Mouse (Mus musculus) adrenal gland, postnatal 4 days (tissue): ENCODE measurements around the gene Ifnab. TPM values are rescaled to one million over a fixed set of nuclear protein-coding genes. Genes with fewer than 3 reads are reported as not detected.

Source experiments
- DNase-seq, 2 experiments: peaks; one replicate each; pipeline ENCODE4 v3.0.0; 2021 to 2022; ENCODE audit warnings: low spot score in 2 of 2, mixed read lengths in 2 of 2
- total RNA-seq, 2 experiments: library from RNA; stranded (reverse); gene quantifications; 2 replicates each; pipeline ENCODE4 v1.2.3; 2021

Gene Ifnab
- total RNA-seq, 2 experiments from 2014 or later, result not detected

DNA sequence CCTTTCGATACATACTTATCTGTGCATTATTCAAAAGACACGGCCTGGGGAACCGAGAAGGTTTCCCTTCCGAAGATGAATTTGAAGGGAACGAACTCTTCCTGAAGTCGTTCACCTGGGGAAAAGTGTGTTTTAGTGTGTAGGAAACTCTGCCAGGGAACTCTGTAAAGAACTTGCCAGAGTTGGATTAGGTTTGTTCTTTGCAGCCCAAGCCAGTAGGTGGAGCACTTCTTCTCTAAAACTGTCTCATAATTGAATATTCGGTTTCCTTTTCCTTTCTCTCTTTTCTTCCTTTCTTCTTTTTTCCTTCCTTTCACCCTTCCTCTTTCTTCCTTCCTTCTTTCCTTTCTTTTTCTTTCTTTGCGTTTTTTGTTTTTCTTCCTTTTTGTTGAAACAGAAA, 10.8 kb downstream of the Ifnab start:
- no peak for DNase-seq

DNA sequence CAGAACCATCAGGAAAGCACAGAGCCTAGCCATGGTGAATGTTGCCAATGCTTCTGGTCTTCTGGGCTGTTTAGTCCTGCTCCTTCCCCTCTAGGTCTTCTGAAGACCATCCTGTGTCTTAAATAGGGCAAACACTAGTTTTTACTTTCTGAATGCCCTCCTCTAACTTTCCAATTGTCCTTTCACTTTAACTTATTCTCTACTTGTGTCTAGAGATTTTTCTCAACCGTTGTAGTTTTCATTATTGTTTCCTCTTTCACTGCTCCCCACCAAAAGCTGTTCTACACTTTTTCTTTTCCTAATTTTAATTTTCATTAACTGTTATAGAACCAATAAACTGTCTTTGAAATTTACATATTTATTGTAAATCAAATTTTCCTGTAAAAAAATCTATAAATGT, 14.3 kb downstream of the Ifnab start, which contains the start of gene Ifna16:
Ifna16 (minus strand) TSS at position 101 of the 400 bp plus-strand sequence.
- no peak for DNase-seq

DNA sequence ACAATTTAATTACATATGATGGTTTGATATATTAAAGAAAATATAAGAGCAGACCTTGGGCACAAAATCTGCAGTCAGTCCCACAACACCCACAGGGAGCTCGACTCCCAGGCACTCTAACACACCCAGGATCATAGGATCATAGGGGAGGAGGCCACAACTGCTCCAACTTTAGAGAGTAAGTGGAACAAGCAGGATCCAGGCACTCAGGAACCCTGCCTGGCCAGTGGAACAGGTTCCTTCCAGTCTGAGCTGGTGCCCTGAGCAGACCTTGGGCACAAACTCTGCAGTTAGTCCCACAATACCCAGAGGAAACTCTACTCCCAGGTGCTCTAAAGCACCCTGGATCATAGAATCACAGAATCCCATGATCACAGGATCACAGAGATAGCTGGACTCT, 35.7 kb downstream of the Ifnab start:
- DNase-seq, result no peak

DNA sequence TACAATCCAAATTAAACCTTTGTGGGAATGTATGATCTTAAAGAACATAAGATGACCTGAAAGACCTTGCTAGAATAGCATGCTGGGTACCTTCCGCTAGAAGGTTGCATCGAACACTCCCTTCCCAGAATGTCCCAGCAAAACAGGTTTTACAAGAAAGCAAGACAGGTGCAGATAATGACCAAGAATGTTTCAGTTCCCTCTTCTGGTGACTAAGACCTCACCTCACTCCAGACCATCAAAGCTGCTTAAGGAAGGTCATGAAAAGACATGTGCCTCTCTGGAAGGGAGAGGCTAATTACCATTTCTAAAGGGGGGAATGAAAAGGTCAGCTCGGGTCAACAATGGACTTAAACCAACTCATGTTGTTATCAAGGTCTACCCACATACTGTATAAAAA, 37.5 kb downstream of the Ifnab start:
- DNase-seq, result no peak

DNA sequence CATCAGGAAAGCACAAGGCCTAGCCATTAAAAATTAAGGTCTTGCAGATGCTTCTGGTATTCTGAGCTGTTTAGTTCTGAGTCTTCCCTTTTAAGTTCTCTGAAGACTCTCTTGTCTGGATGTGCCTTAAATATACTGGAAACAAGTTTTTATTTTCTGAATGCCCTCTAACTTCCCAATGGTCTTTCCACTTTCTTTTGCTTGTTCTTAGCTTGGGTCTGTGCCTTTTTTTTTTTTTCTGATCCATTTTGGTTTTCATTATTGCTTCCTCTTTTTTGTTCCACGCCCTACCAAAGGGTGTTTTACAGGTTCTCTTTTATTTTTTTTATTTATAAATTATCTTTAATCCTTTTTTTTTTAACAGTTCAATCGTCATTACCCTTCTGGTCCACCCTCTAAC, 46.8 kb downstream of the Ifnab start, which contains the start of gene Ifna13:
Ifna13 (minus strand) TSS at position 101 of the 400 bp plus-strand sequence.
- no peak for DNase-seq

DNA sequence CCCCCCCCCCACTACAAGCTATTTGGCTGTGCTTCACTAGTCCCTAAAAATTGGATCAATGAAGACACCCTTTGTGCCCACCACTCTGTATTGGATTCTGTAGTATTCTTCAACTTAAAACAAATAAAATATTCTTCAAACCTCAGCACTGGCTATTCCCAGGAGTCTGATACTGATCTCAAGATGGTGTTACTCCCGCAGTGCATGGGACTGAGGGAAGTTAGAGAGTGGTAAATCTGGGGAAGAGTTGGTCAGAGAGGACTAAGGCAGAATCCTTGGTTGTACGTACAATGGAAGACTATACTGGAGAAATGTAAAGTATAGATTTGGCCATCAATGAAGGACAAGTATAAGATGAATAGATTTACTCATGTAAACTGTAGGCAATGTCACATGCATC, 48.6 kb downstream of the Ifnab start:
- no peak for DNase-seq

DNA sequence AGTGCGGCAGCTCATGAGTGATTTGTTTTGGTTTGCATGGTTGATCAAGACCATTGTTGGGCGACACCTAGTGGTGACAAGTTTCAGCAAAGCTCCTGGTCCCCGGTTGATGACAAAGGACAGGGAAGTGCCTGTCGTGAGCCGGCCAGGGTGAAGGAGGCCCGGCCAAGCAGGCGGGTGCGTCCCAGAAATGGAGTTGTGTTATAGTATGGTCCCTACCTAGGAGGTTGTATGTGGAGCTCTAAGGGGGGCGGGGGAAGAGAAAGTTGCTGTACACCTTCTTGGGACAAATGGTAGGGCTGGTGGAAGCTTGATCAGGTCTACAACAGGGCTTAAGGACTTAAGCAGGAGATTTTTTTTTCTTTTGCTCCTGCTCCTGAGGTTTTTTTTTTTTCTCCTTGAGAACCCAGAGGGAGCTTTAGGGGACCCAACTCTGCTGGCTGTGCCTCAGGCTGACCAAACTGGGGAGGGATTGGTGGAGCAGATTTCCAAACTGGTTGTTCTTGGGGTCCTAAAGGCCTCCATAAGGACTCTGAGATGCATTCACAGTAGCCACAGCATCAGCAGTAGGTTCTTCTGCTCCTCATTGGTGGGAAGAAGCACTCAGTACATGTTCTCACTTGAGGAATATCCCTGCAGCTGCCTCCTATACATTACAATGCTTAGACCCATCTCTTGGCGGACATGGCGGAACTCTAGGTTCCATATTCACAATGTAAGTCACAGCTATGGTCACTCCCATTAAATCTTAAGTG, 49.9 kb downstream of the Ifnab start:
- peak; percentile 81 to 96 for DNase-seq

DNA sequence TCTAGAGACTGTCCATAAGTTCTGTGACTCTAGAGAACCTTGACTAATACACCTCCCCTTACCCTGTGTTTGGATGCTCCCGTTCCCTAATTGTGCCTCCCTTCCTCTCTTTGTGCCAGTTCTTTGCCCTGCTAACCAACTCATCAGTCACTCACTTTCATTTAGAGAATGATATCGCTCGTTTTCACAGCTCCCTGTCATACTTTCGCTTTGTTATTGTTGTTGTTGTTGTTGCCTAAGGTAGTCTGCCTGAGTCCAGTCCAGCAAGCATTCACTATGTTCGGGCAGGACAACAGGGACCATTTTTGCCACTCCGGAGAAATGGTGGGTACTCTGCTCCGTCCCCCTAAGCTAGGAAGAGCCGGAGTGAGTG, 50.5 kb downstream of the Ifnab start:
- DNase-seq, result no peak

Other genes starting within 250 kb of the Ifnab start
- not detected for gene Ifnb1, start 168.6 kb downstream of the Ifnab start, total RNA-seq
- not detected for gene Ifna15, start 133.1 kb downstream of the Ifnab start, total RNA-seq
- not detected for gene Ifna14, start 119.6 kb downstream of the Ifnab start, total RNA-seq
- gene Ifna9, start 99.0 kb downstream of the Ifnab start, total RNA-seq, result not detected
- gene Ifna12, start 88.0 kb downstream of the Ifnab start, total RNA-seq, result not detected
- not detected for gene C87499, start 56.9 kb downstream of the Ifnab start, total RNA-seq
- gene Ifna13, start 46.9 kb downstream of the Ifnab start, total RNA-seq, result not detected
- not detected for gene Ifna16, start 14.4 kb downstream of the Ifnab start, total RNA-seq
- gene Ifna2, start 7.4 kb downstream of the Ifnab start, total RNA-seq, result not detected
- under 1 TPM; 0.31 to 0.48 TPM for gene Gm26566, start 30.4 kb upstream of the Ifnab start, total RNA-seq
- 10 to 100 TPM; 85.2 to 88.5 TPM for gene Klhl9, start 31.1 kb upstream of the Ifnab start, total RNA-seq
- not detected for gene Gm13271, start 63.5 kb upstream of the Ifnab start, total RNA-seq
- gene Gm13283, start 68.8 kb upstream of the Ifnab start, total RNA-seq, result not detected
- not detected for gene Gm13290, start 82.5 kb upstream of the Ifnab start, total RNA-seq
- gene Gm13289, start 85.6 kb upstream of the Ifnab start, total RNA-seq, result not detected
- gene Gm13272, start 88.5 kb upstream of the Ifnab start, total RNA-seq, result not detected
- not detected for gene Ifnz, start 90.8 kb upstream of the Ifnab start, total RNA-seq
- not detected for gene Gm13276, start 94.3 kb upstream of the Ifnab start, total RNA-seq
- gene Gm13277, start 97.3 kb upstream of the Ifnab start, total RNA-seq, result not detected
- gene Gm13278, start 100.2 kb upstream of the Ifnab start, total RNA-seq, result not detected
- gene Gm13275, start 103.1 kb upstream of the Ifnab start, total RNA-seq, result not detected
- gene Gm13279, start 106.0 kb upstream of the Ifnab start, total RNA-seq, result not detected
- under 1 TPM in 1 of 2 experiments, not detected in 1; 0.50 TPM for gene Gm13285, start 108.3 kb upstream of the Ifnab start, total RNA-seq
- not detected for gene Gm13287, start 111.9 kb upstream of the Ifnab start, total RNA-seq
- gene Gm13288, start 114.2 kb upstream of the Ifnab start, total RNA-seq, result not detected
- not detected for gene Ifna7, start 124.9 kb upstream of the Ifnab start, total RNA-seq
- gene Ifna11, start 128.6 kb upstream of the Ifnab start, total RNA-seq, result not detected
- not detected for gene Ifna6, start 136.1 kb upstream of the Ifnab start, total RNA-seq
- not detected for gene Ifna5, start 144.2 kb upstream of the Ifnab start, total RNA-seq
- not detected for gene Ifna4, start 150.5 kb upstream of the Ifnab start, total RNA-seq
- not detected for gene Ifna1, start 158.7 kb upstream of the Ifnab start, total RNA-seq
- not detected for gene Ifne, start 188.8 kb upstream of the Ifnab start, total RNA-seq